Mouse (Mus musculus): ENCODE data around the gene Rpl27.
"Not testable (repeated sequence)": the region's sequence is repeated elsewhere in the genome, so short reads cannot be mapped to it uniquely, and the experiment has no call there.

The Rpl27 gene

DNA sequence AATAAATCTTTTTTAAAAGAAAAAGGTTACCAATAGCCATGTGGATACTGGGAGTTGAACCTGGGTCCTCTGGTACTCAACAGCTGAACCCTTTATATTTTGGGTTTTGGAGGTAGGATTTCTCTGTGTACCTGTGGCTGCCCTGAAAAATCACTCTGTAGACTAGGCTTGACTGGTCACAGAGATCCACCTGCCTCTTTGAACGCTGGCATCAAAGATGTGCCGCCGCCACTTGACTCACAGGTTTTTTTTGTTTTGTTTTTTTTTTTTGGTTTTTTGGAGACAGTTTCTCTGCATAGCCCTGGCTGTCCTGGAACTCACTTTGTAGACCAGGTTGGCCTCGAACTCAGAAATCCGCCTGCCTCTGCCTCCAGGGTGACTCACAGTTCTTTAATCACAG is 5.7 kb downstream of the Rpl27 start:
- no peak for DNase-seq (ENCODE audit: low read depth, low spot score)

DNA sequence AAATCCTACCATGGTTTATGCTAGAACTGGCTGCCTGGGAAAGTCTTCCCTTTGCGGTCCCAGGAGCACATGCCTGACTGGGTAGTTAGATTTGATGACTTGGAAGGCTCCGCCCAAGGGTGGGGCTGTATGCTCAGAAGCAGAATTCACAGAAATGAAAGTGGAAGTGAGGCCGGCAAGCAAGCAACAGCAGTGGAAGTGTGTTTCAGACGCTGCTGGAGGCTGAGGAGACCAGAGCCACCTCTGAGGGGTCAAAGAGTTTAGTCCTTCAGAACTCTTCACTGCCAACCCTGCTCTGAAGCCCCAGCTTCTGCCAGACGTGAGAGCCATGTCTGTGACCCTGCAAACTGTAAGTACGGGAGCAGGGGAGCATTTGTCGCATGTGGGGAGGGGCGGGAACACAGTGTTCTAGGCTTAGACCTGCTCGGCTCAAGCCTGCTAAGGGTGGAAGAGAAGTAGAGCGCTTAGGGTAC is 6.2 kb downstream of the Rpl27 start, which contains the start of gene Ifi35:
Gene Ifi35, plus strand, starts transcription at position 134 of the 473 bp plus-strand sequence.
- peak; percentile 86 for DNase-seq (ENCODE audit: low read depth, low spot score)

DNA sequence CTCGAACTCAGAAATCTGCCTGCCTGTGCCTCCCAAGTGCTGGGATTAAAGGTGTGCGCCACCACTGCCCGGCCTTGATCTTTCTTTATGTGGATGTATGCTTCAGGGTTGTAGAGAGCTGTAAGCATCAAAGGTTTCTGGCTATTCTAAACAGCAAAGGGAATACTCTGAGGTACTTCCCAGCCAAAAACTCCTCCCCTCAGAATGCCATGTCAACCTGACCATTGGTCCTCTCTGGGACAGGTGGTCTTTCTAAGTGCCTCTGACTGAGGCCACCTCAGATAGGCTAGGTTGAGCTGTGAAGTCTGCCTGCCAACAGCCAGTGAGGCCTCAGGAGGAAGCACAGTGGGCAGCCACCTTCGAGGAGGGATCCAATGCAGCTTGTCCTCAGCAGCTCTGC is 6.8 kb downstream of the Rpl27 start:
- no peak for DNase-seq (ENCODE audit: low read depth, low spot score)

DNA sequence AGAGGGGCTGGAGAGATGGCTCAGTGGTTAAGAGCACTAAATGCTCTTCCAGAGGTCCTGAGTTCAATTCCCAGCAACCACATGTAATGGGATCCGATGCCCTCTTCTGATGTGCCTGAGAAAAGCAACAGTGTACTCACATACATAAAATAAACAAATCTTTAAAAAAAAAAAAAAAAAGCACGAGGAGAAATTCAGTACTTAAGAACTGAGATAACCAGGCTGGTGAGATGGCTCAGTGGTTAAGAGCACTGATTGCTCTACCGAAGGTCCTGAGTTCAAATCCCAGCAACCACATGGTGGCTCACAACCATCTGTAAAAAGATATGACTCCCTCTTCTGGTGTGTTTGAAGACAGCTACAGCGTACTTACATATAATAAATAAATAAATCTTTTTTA is 7.5 kb downstream of the Rpl27 start:
- DNase-seq (ENCODE audit: low read depth, low spot score): not testable (repeated sequence)

DNA sequence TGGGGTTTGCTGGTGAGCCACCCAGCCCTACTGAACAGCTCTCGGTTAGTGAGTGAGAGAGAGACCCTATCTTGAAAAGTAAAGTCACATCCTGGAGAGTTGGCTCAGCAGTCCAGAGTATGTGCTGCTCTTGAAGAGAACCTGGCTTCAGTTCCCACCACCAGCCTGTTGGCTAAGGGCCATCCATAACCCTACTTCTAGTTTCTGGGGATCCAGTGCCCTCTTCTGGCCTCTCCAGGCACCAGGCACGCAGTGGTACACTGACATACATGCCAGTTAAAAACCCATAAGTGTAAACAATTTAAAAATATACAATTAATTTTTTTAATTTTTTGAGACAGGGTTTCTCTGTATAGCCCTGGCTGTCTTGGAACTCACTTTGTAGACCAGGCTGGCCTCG is 8.3 kb downstream of the Rpl27 start:
- DNase-seq (ENCODE audit: low read depth, low spot score): peak; percentile 71

DNA sequence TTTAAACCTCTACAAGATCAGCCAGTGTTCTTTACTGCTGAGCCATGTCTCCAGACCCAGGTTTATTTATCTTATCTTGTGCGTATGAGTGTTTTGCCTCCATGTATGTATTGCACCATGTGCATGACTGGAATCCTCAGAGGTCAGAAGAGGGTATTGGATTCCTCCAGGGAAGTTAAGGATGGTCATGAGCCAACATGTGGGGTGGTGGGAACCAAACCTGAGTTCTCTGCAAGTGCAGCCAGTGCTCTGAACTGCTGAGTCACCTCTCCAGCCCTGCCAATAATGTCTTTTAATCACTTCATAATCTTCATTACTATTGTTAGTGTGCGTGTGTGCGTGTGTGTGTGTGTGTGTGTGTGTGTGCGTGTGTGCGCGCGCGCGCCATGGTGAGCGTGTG is 9.4 kb downstream of the Rpl27 start:
- no peak for DNase-seq (ENCODE audit: low read depth, low spot score)

DNA sequence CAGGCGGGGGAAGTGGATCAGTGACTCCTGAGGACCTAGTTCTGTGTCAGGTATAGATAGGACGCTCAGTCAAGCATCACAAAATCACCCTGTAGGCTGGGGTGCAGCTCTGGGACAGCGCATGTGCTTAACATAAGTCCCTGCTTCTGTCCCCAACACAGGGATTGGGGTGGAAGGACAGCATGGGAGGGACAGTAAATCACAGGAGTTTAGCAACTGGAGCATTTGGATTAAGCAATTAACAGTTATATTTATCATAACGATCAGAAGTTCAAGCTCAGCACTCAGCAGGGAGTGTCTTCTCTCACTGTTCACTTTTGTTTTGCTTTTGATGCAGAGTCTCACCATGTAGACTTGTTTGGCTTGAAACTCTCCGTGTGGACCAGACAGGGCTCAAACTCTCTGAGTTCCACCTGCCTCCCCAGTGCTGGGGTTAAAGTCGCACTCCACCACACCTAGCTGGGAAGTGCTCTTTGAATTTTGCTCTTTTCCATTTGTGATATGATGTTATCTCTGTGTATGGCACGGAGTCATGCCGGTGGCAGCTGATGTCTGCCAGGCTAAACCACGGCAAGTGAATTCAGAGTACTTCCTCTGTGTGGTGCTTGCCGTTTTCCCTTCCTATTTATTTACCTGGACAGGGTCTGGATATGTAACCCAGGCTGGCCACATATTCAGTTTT is 10.1 kb downstream of the Rpl27 start:
- DNase-seq (ENCODE audit: low read depth, low spot score): no peak

DNA sequence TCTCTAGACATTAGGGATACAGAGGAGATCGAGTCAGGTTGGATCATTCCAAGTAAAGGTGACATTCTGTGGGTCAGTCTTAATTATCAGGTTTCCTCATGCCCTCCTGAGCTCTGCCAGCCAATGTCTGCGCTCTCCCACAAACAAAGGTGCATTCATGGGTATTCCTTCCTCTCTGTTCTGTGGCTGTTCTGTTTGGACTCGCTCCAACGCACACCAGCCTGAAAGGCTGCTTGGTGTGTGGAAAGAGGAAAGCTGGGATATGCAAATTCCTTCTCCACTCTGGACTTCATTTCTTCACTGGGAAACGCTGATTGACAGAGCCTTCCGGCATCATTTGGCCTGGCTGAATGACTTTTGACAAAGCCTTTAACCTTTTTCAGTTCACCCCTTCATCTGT is 12.6 kb downstream of the Rpl27 start:
- no peak for DNase-seq (ENCODE audit: low read depth, low spot score)

DNA sequence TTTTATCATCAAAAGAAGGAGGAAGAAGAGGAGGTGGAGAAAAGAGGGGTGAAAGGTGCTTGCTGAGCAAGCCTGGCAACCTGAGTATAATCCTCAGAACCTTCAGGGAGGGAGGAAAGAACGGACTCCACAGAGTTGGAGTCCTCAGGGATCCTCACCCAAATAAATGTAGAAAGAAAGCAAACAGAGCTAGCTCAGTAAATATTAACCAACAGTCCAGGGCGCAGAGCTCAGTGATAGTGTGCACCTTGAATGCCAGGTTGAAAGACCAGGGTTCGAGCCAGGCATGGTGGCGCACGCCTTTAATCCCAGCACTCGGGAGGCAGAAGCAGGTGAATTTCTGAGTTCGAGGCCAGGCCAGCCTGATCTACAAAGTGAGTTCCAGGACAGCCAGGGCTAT is 13.5 kb downstream of the Rpl27 start:
- DNase-seq (ENCODE audit: low read depth, low spot score): no peak

DNA sequence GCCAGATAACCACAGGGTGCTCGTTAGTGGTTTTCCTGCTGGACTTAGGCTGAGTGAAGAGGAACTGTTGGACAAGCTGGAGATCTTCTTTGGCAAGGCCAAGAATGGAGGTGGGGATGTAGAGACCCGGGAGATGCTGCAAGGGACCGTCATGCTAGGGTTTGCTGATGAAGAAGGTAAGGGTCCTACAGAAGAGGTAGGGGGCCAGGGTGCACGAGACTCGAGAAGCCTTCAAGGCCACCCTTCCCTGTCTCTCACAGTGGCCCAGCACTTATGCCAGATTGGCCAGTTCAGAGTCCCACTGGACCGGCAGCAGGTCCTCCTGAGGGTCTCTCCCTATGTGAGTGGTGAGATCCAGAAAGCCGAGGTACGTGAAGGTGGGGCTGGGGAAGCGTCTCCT is 15.5 kb downstream of the Rpl27 start:
- DNase-seq (ENCODE audit: low read depth, low spot score): no peak

DNA sequence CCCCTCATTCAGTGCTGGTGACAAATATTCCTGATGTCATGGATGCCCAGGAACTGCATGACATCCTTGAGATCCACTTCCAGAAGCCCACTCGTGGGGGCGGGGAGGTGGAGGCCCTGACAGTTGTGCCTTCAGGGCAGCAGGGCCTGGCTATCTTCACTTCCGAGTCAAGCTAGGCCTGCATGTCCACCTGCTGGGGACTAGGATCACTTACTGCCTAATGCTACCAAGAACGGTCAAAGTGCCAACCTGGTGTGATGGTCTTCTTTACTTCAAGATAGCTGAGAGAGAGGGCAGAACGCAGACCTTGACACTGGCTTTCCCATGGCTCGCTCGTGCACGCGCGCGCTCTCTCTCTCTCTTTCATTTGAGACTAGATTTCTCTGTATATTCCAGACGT is 16.1 kb downstream of the Rpl27 start:
- no peak for DNase-seq (ENCODE audit: low read depth, low spot score)

DNA sequence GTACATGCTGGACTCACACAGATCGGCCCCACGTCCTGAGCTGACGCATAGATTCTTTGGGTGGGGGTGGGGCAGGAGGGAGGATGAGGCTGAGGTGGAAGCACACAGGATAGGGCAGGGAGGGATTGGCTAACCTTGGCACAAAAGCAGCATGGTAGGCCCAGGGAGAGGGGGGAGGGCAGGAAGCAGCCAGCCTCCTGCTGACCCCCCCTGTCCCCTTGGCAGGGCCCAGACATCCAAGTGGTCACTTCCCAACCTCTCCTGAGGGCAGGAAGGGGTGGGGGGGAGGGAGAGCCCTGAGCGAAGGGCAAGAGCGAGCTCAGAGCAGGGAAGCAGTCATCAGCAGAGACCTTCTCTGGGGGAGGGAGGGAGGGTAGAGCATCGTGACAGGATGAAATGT is 17.6 kb downstream of the Rpl27 start:
- no peak for DNase-seq (ENCODE audit: low read depth, low spot score)

DNA sequence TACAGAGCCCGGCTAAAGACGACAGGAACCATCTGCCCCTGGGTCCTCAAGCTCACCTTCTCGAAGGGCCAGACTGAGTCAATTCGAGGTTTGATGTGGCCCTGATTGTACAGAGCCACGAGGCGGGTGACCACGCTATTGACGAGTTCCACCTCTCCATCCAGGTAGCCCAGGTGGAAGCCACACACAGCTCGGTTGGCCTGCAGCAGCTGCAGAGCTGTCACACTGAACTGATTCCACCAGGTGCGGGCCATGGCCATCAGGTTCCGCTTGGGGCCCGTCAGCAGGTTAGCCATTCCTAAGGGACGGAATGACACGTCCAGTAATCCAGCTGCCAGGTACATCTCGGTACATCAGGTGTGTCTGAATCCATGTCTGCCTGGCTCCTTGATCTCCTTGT is 18.2 kb downstream of the Rpl27 start:
- DNase-seq (ENCODE audit: low read depth, low spot score): no peak

DNA sequence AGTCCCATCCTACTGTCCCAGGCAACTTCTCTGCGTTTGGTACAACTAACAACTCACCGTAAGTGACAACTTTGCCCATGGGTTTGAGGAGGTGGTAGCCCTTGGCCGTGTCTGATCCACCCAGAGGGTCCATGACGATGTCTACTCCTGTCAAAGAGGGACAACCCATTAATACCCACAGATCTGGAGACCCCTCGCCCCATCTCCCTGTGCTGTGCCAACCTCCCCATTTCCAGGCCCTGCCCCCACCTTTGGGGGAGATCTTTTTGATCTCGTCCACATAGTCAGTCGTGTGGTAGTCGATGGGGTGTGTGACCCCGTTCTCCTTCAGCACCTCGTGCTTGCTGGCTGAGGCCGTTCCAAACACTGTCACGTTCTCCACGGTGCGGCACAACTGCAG is 20.0 kb downstream of the Rpl27 start:
- DNase-seq (ENCODE audit: low read depth, low spot score): no peak

DNA sequence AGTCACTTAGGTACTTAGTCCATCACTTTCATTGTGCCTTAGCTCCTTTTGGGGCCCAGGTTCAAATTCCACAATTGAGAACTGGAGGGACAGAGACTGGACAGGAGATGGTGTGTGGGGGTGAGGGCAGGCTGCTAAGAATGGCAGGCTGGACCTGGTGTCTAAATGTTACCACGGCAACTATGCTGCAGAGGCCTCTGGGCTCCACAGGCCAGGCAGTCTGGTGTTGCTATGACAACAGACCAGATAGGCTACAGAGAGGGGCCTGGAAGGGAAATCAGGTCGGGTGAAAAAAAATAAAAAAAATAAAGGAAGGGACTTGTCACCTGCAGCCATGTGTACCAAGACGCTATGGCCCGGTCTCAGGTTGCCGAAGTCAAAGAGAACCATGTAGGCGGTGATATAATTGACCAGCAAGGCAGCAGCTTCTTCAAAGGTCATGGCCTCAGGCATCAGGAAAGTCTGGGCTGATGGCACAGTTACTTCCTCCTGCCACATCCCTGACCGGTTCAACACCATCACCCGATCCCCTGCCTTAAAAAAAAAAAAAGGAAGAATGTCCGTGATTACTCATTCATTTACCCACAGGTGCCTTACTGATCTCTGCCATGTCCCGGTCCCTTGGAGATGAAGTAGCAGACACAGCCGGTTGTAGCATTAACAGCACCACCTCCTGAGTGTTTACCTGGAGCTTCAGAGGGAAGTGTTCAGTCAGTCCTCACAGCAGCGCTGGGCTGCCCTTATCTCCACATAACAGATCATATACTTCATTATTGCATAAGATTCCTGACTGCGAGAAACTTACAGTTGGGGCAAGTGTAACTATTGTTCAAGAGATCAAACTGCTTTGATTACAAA is 20.7 kb downstream of the Rpl27 start:
- DNase-seq (ENCODE audit: low read depth, low spot score): peak; percentile 83

DNA sequence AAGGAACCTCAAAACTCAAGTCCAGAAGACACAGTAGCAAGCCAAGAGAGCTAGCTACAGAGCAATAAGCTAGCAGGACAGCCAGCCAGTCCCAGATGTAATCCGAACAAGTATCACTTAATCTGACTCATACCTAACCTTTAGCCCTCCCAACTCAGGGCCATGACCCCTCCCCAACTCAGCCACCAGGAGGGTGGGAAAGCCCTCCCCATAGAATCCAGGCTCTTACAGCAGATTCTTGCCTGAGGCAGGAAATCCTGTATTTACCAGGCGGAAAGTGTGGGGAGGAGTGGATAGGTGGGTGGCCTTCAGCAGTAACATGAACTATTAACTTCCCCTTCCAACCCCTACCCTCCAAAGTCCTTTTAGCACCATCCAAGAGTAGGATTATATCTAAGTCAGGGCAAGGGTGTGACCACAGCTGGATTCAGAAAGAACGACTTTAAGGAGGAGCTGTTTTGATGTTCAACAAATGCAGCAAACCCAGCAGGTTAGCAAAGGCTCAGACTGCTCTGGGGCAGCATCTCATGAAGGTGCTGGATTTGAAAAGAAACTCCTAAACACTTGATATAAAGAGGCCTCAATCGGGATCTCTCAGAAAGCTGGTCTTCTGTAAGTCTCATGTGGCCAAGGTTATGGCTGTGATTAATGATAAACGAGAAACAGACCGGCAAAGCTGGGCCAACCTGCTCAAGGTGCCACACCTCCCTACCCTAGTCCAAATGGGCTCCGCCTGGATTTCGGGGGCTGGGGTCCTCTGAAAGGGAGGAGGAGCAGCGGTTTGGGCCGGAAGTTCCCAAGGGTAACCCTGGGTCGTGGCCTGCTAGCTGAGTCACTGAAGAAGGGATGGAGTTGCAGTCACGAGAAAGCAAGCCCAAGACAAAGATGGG is 22.4 kb downstream of the Rpl27 start, which contains the start of gene Rnd2:
Gene Rnd2, plus strand, starts transcription at position 789 of the 890 bp plus-strand sequence.
- DNase-seq (ENCODE audit: low read depth, low spot score): peak; percentile 65

DNA sequence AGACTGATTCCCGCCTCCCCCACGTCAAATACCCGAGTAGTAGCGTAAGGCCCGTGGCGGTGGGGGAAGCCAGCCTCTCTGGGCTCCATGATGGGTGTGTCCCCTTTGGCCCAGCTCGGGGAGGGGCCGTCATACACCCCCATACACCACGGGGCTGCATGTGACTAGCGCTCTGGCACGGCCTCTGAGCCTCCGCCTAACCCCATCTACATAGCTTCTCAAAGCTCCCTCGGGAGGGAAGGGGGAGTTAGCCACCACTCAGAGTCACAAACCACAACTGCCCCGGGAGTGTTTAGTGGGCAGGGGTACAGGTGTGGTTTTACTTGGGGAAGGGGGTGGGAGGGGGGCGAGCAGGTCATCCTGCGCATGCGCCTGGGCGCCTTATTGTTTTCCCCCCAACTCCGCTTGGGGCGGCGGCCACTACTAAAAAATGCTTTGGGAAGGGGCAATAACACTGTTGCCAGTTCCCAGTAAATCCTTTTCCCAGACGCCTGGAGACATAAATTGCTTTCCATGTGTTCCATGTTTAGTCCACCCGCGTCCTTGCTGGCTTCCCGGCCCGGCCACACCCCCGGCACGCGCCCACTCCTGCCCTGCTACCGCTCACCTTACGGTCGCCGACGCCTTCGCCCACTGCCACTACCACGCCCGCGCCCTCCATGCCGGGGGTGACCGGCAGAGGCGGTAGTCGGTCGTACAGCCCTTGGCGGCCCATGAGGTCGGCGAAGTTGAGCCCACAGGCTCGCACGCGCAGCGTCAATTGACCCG is 23.2 kb downstream of the Rpl27 start:
- peak; percentile 89 for DNase-seq (ENCODE audit: low read depth, low spot score)

DNA sequence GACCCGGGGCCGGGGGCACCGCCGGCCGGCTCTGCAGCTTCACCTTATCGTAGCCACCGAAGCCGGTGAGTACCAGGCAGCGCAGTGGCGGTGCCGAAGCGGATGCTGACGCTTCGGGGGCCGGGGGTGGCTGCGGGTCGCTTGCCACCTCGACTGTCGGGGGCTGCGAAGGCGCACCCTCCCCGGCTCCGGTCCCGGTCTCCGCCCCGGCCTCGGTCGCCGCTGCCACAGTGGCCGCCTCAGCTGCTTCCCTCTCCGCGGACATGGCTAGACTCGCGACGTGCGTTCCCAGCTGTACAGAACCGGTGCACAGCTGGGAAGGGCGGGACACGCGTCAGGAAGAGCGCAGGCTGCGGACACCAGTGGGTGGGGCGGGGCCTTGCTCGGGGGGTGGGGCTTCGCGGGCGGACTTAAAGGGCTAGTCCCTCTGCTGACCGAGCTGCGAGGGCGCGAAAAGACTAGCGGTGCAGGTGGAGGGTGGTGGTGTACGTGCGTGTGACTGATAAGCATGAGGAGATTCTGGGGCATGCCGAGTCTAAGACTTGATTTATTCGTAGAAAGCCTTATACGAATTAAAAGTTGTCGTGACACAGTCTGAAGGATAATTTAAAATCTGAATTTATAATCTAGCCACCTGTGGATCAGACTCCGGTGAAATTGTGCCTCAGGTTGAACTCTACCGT is 23.9 kb downstream of the Rpl27 start, which contains the start of gene Vat1:
Gene Vat1, minus strand, starts transcription at position 362 of the 683 bp plus-strand sequence.
- DNase-seq (ENCODE audit: low read depth, low spot score): peak; percentile 75

DNA sequence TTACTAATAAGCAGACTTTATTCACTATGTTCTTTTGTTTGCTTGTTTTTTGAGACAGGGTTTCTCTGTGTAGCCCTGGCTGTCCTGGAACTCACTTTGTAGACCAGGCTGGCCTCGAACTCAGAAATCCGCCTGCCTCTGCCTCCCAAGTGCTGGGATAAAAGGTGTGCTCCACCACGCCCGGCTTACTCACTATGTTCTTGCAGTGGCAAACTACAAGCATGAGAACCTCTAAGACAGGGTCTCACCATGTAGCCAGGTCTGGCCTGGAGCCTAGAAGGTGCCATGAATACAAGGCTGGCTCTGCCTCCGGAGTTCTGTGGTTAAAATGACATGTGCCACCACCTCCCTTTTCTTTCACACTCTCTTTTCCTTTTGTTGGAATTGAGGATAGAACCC is 24.5 kb downstream of the Rpl27 start:
- not testable (repeated sequence) for DNase-seq (ENCODE audit: low read depth, low spot score)

Data from R1 (cell line).